Mouse (Mus musculus) CH12.LX (cell line): Measurements from ENCODE around the gene Phf13. TPM values are rescaled to one million over a fixed set of nuclear protein-coding genes. Genes with fewer than 3 reads are reported as not detected.

Experiments
- DNase-seq: peaks from one replicate; pipeline ENCODE4 v3.0.0-alpha.2; 2013; ENCODE audit errors: extremely low read depth
- H3K27ac ChIP-seq: 2 replicates; pipeline ENCODE4 v1.5.1; 2012; ENCODE audit warnings: low read depth, mild to moderate bottlenecking, control low read depth, moderate library complexity; ENCODE audit not compliant: insufficient read depth
- H3K27me3 ChIP-seq: replicated peaks from 2 replicates; pipeline ENCODE3; 2012; ENCODE audit warnings: inconsistent platforms
- H3K36me3 ChIP-seq, 2 experiments: replicated peaks in 1 of 2; 2 replicates each; pipeline versions ENCODE3 to v1.6.1; 2012; ENCODE audit warnings: inconsistent platforms in 1 of 2, low read length in 1 of 2, mild to moderate bottlenecking in 1 of 2, mixed read lengths in 1 of 2, moderate library complexity in 1 of 2; ENCODE audit not compliant: control insufficient read depth in 1 of 2, insufficient read depth in 1 of 2
- H3K4me1 ChIP-seq, 2 experiments: 2 replicates each; pipeline ENCODE4 v1.6.1; 2012; ENCODE audit warnings: inconsistent platforms in 1 of 2, moderate library complexity in 1 of 2; ENCODE audit not compliant: insufficient read depth in 2 of 2, control insufficient read depth in 1 of 2
- H3K4me2 ChIP-seq: 2 replicates; pipeline ENCODE4 v1.6.1; 2012; ENCODE audit warnings: low read depth, mild to moderate bottlenecking, control low read depth; ENCODE audit not compliant: poor library complexity, insufficient read depth, severe bottlenecking
- H3K4me3 ChIP-seq, 3 experiments: fragments of 150-350 bp in 1 of 3; sonication (generic) in 1 of 3; replicated peaks in 1 of 3; 2 replicates each; pipeline versions ENCODE3 to v1.5.1; 2011 to 2012; ENCODE audit warnings: low read depth in 2 of 3, low read length in 2 of 3, mild to moderate bottlenecking in 2 of 3, moderate library complexity in 2 of 3, control low read depth in 1 of 3, improper control_type of control experiment in 1 of 3, inconsistent platforms in 1 of 3, mixed read lengths in 1 of 3; ENCODE audit not compliant: poor library complexity in 1 of 3
- H3K79me2 ChIP-seq: replicated peaks from 2 replicates; pipeline ENCODE4 v1.6.1; 2012; ENCODE audit warnings: mild to moderate bottlenecking, moderate library complexity; ENCODE audit not compliant: control insufficient read depth, poor library complexity, insufficient read depth, severe bottlenecking; ENCODE audit errors: extremely low read depth
- H3K9ac ChIP-seq: 2 replicates; pipeline ENCODE4 v1.6.1; 2012; ENCODE audit warnings: low read depth, mild to moderate bottlenecking, control low read depth, moderate library complexity; ENCODE audit not compliant: insufficient read depth
- H3K9me3 ChIP-seq: replicated peaks from 2 replicates; pipeline ENCODE3; 2012; ENCODE audit warnings: low read length, inconsistent platforms, mixed read lengths
- BHLHE40 ChIP-seq: IDR thresholded peaks from 2 replicates; pipeline ENCODE4 v1.6.1; 2011; ENCODE audit warnings: mild to moderate bottlenecking, low read depth, low read length, improper control_type of control experiment
- CHD1 ChIP-seq: IDR thresholded peaks from 2 replicates; pipeline ENCODE4 v1.6.1; 2012; ENCODE audit warnings: low read depth, low read length, improper control_type of control experiment, inconsistent platforms
- CHD2 ChIP-seq: IDR thresholded peaks from 2 replicates; pipeline ENCODE4 v1.6.1; 2011; ENCODE audit warnings: low read length, improper control_type of control experiment
- CTCF ChIP-seq, 2 experiments: IDR thresholded peaks in 1 of 2; conservative IDR thresholded peaks in 1 of 2; 2 replicates each; pipeline ENCODE4 v1.5.1; 2011 to 2012; ENCODE audit warnings: low read depth in 2 of 2, low read length in 2 of 2, improper control_type of control experiment in 1 of 2, inconsistent platforms in 1 of 2, mild to moderate bottlenecking in 1 of 2, moderate library complexity in 1 of 2
- ETS1 ChIP-seq: conservative IDR thresholded peaks from 2 replicates; pipeline ENCODE4 v1.6.1; 2012; ENCODE audit warnings: low read depth, mild to moderate bottlenecking, inconsistent platforms, low read length, improper control_type of control experiment, moderate library complexity
- GABPA ChIP-seq: IDR thresholded peaks from 2 replicates; pipeline ENCODE4 v1.6.1; 2012; ENCODE audit warnings: low read depth, low read length, improper control_type of control experiment, inconsistent platforms; ENCODE audit not compliant: insufficient replicate concordance
- HCFC1 ChIP-seq: IDR thresholded peaks from 2 replicates; pipeline ENCODE4 v1.6.1; 2012; ENCODE audit warnings: low read depth, mild to moderate bottlenecking, inconsistent platforms, low read length, improper control_type of control experiment
- MAX ChIP-seq: IDR thresholded peaks from 2 replicates; pipeline ENCODE4 v1.6.1; 2011; ENCODE audit warnings: low read length, improper control_type of control experiment
- NELFE ChIP-seq: IDR thresholded peaks from 2 replicates; pipeline ENCODE4 v1.6.1; 2011; ENCODE audit warnings: low read depth, low read length, improper control_type of control experiment
- PAX5 ChIP-seq: IDR thresholded peaks from 2 replicates; pipeline ENCODE4 v1.6.1; 2012; ENCODE audit warnings: low read length, inconsistent platforms, mixed read lengths
- POLR2A ChIP-seq: IDR thresholded peaks from 2 replicates; pipeline ENCODE4 v1.6.1; 2011; ENCODE audit warnings: low read depth, mild to moderate bottlenecking, improper control_type of control experiment, low read length
- POLR2AphosphoS2 ChIP-seq: IDR thresholded peaks from 2 replicates; pipeline ENCODE4 v1.6.1; 2011; ENCODE audit warnings: low read depth, low read length, improper control_type of control experiment
- RAD21 ChIP-seq: IDR thresholded peaks from 2 replicates; pipeline ENCODE4 v1.6.1; 2011; ENCODE audit warnings: low read depth, mild to moderate bottlenecking, low read length, improper control_type of control experiment, moderate library complexity
- RCOR1 ChIP-seq: conservative IDR thresholded peaks from 2 replicates; pipeline ENCODE4 v1.6.1; 2012; ENCODE audit warnings: low read depth, mild to moderate bottlenecking, inconsistent platforms, low read length, improper control_type of control experiment
- SMC3 ChIP-seq: IDR thresholded peaks from 2 replicates; pipeline ENCODE4 v1.6.1; 2011; ENCODE audit warnings: low read depth, low read length, improper control_type of control experiment
- UBTF ChIP-seq: IDR thresholded peaks from 2 replicates; pipeline ENCODE4 v1.6.1; 2012; ENCODE audit warnings: low read depth, mild to moderate bottlenecking, inconsistent platforms, low read length, improper control_type of control experiment, moderate library complexity
- USF1 ChIP-seq: IDR thresholded peaks from 2 replicates; pipeline ENCODE4 v1.6.1; 2014; ENCODE audit warnings: low read depth, mild to moderate bottlenecking, inconsistent platforms, low read length, improper control_type of control experiment
- ZC3H11A ChIP-seq: IDR thresholded peaks from 2 replicates; pipeline ENCODE4 v1.6.1; 2012; ENCODE audit warnings: low read depth, mild to moderate bottlenecking, inconsistent platforms, low read length, improper control_type of control experiment
- ZMIZ1 ChIP-seq: IDR thresholded peaks from 2 replicates; pipeline ENCODE4 v1.6.1; 2012; ENCODE audit warnings: low read depth, mild to moderate bottlenecking, inconsistent platforms, low read length, improper control_type of control experiment
- dilution Hi-C: fragments of 300-500 bp; cut with MboI; formaldehyde crosslinking; loops from 2 replicates; pipeline ENCODE4 v1.14.3; 2020; ENCODE audit warnings: low sequenced_read_pairs; ENCODE audit not compliant: extremely low pct_unique_long_range_greater_than_20kb, extremely low pct_ligation_motif_present
- in situ Hi-C: fragments of 300-500 bp; cut with MboI; formaldehyde crosslinking; loops from 3 replicates; pipeline ENCODE4 v1.14.3; 2019; ENCODE audit warnings: low sequenced_read_pairs, low pct_ligation_motif_present, low pct_unique_long_range_greater_than_20kb, mixed read lengths
- polyA plus RNA-seq: library from polyadenylated mRNA; unstranded; fragments of >175 nt; gene quantifications from 2 replicates; pipeline ENCODE4 v1.2.1, GENCODE M21; 2012; ENCODE audit warnings: low read depth; ENCODE audit not compliant: insufficient read length
- total RNA-seq, 2 experiments: library from RNA; depleted of rRNA; stranded (reverse); fragments of 300-350 nt in 1 of 2; fragments of >200 nt in 1 of 2; gene quantifications; 2 replicates each; pipeline ENCODE4 v1.2.3; 2012 to 2014

Gene Phf13
- total and polyA plus RNA-seq, 3 experiments: 1.9 to 5.0 (median 4.9) TPM

DNA sequence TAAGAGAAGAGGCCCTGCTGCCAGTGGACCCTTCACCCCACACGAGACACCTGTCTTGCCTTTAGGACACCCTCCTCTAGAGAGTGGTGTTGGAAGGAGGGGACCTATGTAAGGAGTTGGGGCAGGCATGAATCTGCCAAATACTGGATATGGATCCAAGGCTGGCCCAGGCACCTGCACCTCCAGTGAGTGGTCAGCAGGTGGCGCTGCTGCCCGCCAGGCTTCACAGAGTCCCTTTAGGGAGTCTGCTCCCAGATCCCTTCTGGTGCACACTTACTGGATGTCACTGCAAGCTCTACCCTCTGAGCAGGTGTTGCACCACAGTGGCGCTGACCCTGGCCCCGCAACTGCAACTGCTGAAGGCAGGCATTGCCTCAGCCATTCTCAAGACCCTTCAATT lies 14.7 kb downstream of the Phf13 start:
- TF ChIP-seq HCFC1: no peak
- TF ChIP-seq CHD2: no peak
- TF ChIP-seq ZC3H11A: no peak
- no peak for TF ChIP-seq NELFE
- TF ChIP-seq UBTF: no peak
- TF ChIP-seq PAX5: no peak
- no peak for TF ChIP-seq BHLHE40
- peak; percentile 73 for TF ChIP-seq SMC3
- no peak for TF ChIP-seq RCOR1
- no peak for TF ChIP-seq GABPA
- no peak for TF ChIP-seq POLR2AphosphoS2
- TF ChIP-seq ETS1: no peak
- TF ChIP-seq RAD21: peak; percentile 82
- no peak for TF ChIP-seq USF1
- TF ChIP-seq CHD1: no peak
- TF ChIP-seq ZMIZ1: no peak
- peak; percentile 91 to 98 for TF ChIP-seq CTCF (conservative IDR thresholded peaks at IDR 0.05 in 1 of 2, IDR thresholded peaks at IDR 0.05 in 1 of 2; ENCODE audit: low read depth in 2 of 2, low read length in 2 of 2)
- Histone ChIP-seq H3K4me1 (peaks cover 3 to 11% of the 10 kb centered on the region in 2 experiments; a peak in 3 of 4 replicates), H3K9ac (no peak overlapping the region), H3K9me3 (no peaks in the 10 kb centered on the region), H3K4me3 (no peak overlapping the region), H3K27ac (no peak overlapping the region), H3K36me3 (peaks cover 74 to 91% of the 10 kb centered on the region in 2 experiments), H3K79me2 (0 out of 2 replicates have a peak, but pooled peaks cover 2% of the 10 kb centered on the region), H3K4me2 (no peak overlapping the region), H3K27me3 (no peaks in the 10 kb centered on the region)
- in situ Hi-C loops (no loop called here), dilution Hi-C loops (no loop called here)
- DNase-seq: peak; percentile 56

DNA sequence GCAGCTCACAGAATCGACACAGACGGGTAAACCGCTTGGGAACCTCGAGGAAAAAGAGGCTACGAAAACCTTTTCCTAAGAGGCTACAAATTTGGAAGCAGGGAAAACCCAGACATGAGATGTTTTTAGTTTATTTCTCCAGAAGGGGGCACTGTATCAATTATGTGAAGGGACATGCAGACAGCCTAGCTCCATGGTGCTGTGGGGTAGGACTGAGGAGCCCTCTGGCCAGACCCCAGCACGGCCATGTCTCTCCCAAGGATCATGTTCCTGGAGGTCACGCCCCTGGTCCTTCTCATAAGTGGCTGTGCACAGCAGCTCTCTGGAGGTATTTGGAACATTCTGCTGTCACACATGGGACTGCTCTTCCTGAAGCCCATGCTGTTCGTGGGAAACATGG lies 15.4 kb downstream of the Phf13 start:
- dilution Hi-C loops: no loop called here
- no peaks in the 10 kb centered on the region for H3K9me3 ChIP-seq
- DNase-seq: peak; percentile 12
- H3K4me2 ChIP-seq: no peak overlapping the region
- H3K27me3 ChIP-seq: no peaks in the 10 kb centered on the region
- TF ChIP-seq CTCF (conservative IDR thresholded peaks at IDR 0.05 in 1 of 2, IDR thresholded peaks at IDR 0.05 in 1 of 2; ENCODE audit: low read depth in 2 of 2, low read length in 2 of 2) (peak in 1 of 2 experiments; percentile 41; a peak in 2 of 4 replicates), MAX (no peak), POLR2A (no peak)
- TF ChIP-seq, all 38 proteins: peak for 1
- no peaks in the 10 kb centered on the region for H3K79me2 ChIP-seq
- peaks cover 3 to 6% of the 10 kb centered on the region in 2 experiments; a peak in 3 of 4 replicates for H3K4me1 ChIP-seq
- H3K36me3 ChIP-seq: peaks cover 69 to 89% of the 10 kb centered on the region in 2 experiments
- in situ Hi-C loops: no loop called here
- H3K9ac ChIP-seq: no peak overlapping the region
- H3K27ac ChIP-seq: no peak overlapping the region
- no peak overlapping the region for H3K4me3 ChIP-seq
